Mouse (Mus musculus) testis, postnatal 10 days (tissue): ENCODE results near the gene Irf7.
"Not testable (repeated sequence)": the region's sequence is repeated elsewhere in the genome, so short reads cannot be mapped to it uniquely, and the experiment has no call there.

ENCODE experiments used
- DNase-seq: peaks from one replicate; pipeline ENCODE4 v3.0.0; 2021; ENCODE audit warnings: low spot score

Gene Irf7

GRCm38 (mm10) chr7:141275356-141275755 is 9.1 kb upstream of the Irf7 start:
- no peak for DNase-seq

- DNase-seq, result no peak
These were observed 4.3 kb upstream of the Irf7 start for GRCm38 (mm10) chr7:141270631-141271030.

- DNase-seq, result no peak
These were observed 2.9 kb upstream of the Irf7 start for GRCm38 (mm10) chr7:141269273-141269545.

GRCm38 (mm10) chr7:141268466-141269272 is 2.4 kb upstream of the Irf7 start:
- DNase-seq, result no peak

- no peak for DNase-seq
These were observed 906 bp downstream of the Irf7 start for GRCm38 (mm10) chr7:141265411-141265738.

GRCm38 (mm10) chr7:141264761-141265410 is 1.4 kb downstream of the Irf7 start:
- DNase-seq, result peak; percentile 68

- DNase-seq, result no peak
These were observed 2.1 kb downstream of the Irf7 start for GRCm38 (mm10) chr7:141264041-141264700.

- DNase-seq, result no peak
These were observed 2.6 kb downstream of the Irf7 start for GRCm38 (mm10) chr7:141263640-141264039.

GRCm38 (mm10) chr7:141261480-141261879 is 4.8 kb downstream of the Irf7 start:
- no peak for DNase-seq

- no peak for DNase-seq
These were observed 10.1 kb downstream of the Irf7 start for GRCm38 (mm10) chr7:141256159-141256558.

GRCm38 (mm10) chr7:141250486-141250885 is 15.8 kb downstream of the Irf7 start:
- DNase-seq, result not testable (repeated sequence)

- DNase-seq, result no peak
These were observed 34.7 kb downstream of the Irf7 start for GRCm38 (mm10) chr7:141231551-141231950.

- DNase-seq, result no peak
These were observed 35.2 kb downstream of the Irf7 start for GRCm38 (mm10) chr7:141231111-141231510.

GRCm38 (mm10) chr7:141230570-141230969 is 35.7 kb downstream of the Irf7 start:
- DNase-seq, result no peak

GRCm38 (mm10) chr7:141229702-141230101 is 36.6 kb downstream of the Irf7 start:
- no peak for DNase-seq

- peak; percentile 98 for DNase-seq
These were observed 37.8 kb downstream of the Irf7 start, which contains the start of gene Phrf1 for GRCm38 (mm10) chr7:141228279-141229067. Gene Phrf1 (plus strand): TSS chr7:141228784.

- no peak for DNase-seq
These were observed 38.5 kb downstream of the Irf7 start for GRCm38 (mm10) chr7:141227796-141228195.

GRCm38 (mm10) chr7:141226535-141226934 is 39.7 kb downstream of the Irf7 start:
- no peak for DNase-seq

- no peak for DNase-seq
These were observed 43.5 kb downstream of the Irf7 start for GRCm38 (mm10) chr7:141222696-141223215.

- DNase-seq, result no peak
These were observed 44.2 kb downstream of the Irf7 start for GRCm38 (mm10) chr7:141222126-141222467.

- DNase-seq, result peak; percentile 98
These were observed 44.8 kb downstream of the Irf7 start for GRCm38 (mm10) chr7:141221249-141222125.
